Mouse (Mus musculus) midbrain, embryonic 15.5 days (tissue): Measurements from ENCODE around the gene Dpf2. TPM values are rescaled to one million over a fixed set of nuclear protein-coding genes. Genes with fewer than 3 reads are reported as not detected.
"Not testable (repeated sequence)": the region's sequence is repeated elsewhere in the genome, so short reads cannot be mapped to it uniquely, and the experiment has no call there.

ENCODE experiments used
- ATAC-seq: fragments of 200-750 bp; cut with Nextera tagmentation; replicated peaks from 2 replicates; pipeline ENCODE4 v1.8.0; 2017; ENCODE audit warnings: moderate TSS enrichment
- H3K27ac ChIP-seq: fragments of 300-500 bp; sonication (generic); 2 replicates; pipeline ENCODE4 v1.5.1; 2015; ENCODE audit warnings: mild to moderate bottlenecking, inconsistent platforms
- H3K27me3 ChIP-seq: fragments of 300-500 bp; sonication (generic); replicated peaks from 2 replicates; pipeline ENCODE4 v1.6.1; 2015; ENCODE audit warnings: inconsistent platforms
- H3K36me3 ChIP-seq: fragments of 300-500 bp; sonication (generic); replicated peaks from 2 replicates; pipeline ENCODE4 v1.6.1; 2015; ENCODE audit warnings: inconsistent platforms
- H3K4me1 ChIP-seq: fragments of 300-500 bp; sonication (generic); 2 replicates; pipeline ENCODE4 v1.6.1; 2015; ENCODE audit warnings: inconsistent platforms
- H3K4me2 ChIP-seq: fragments of 300-500 bp; sonication (generic); 2 replicates; pipeline ENCODE4 v1.6.1; 2015; ENCODE audit warnings: inconsistent platforms, mild to moderate bottlenecking, moderate library complexity
- H3K4me3 ChIP-seq: fragments of 300-500 bp; sonication (generic); 2 replicates; pipeline ENCODE4 v1.5.1; 2015; ENCODE audit warnings: mild to moderate bottlenecking, inconsistent platforms
- H3K9ac ChIP-seq: fragments of 300-500 bp; sonication (generic); 2 replicates; pipeline ENCODE4 v1.6.1; 2015; ENCODE audit warnings: mild to moderate bottlenecking, inconsistent platforms
- H3K9me3 ChIP-seq: fragments of 300-500 bp; sonication (generic); 2 replicates; pipeline ENCODE4 v1.6.1; 2016; ENCODE audit warnings: inconsistent platforms
- WGBS: fragments of 180-500 bp; shearing (Covaris S2); methylation state at CpG from one replicate; pipeline ENCODE4 v1.1.7; 2015; ENCODE audit warnings: mixed read lengths; 5-methylcytosine and 5-hydroxymethylcytosine counted together
- polyA plus RNA-seq: library from polyadenylated mRNA; unstranded; fragments of >200 nt; fragmentation: Nextera tagmentation; extraction: Ambion mirVana; gene quantifications from 2 replicates; pipeline ENCODE4 v1.2.1, GENCODE M21; 2015

Gene Dpf2
- polyA plus RNA-seq, 1 experiment from 2014 or later = 122 TPM

DNA sequence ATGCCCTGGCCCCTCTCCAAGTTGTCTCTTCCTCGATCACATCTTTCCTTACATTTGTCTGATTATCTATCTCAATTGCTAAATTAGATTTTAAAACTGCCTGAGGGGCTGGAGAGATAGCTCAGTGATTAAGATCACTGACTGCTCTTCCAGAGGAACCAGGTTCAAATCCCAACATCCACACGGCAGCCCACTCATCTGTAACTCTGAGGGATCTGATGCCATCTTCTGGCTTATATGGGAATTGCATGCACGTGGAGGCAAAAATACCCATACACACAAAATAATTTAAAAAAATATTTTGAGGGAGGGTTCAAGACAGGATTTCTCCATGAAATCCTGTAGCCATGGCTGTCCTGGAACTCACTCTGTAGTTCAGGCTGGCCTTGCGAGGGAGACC, 27.0 kb downstream of the Dpf2 start:
- Histone ChIP-seq H3K9ac (no peak overlapping the region), H3K4me1 (peaks cover 3% of the 10 kb centered on the region; the same call in 1 of the 2 replicates), H3K36me3 (no peaks in the 10 kb centered on the region), H3K27me3 (no peaks in the 10 kb centered on the region), H3K4me2 (no peak overlapping the region), H3K27ac (no peak overlapping the region), H3K4me3 (no peak overlapping the region), H3K9me3 (no peaks in the 10 kb centered on the region)
- WGBS = 60% methylated on average over 4 of the region's 4 CpGs
- ATAC-seq = no peak

DNA sequence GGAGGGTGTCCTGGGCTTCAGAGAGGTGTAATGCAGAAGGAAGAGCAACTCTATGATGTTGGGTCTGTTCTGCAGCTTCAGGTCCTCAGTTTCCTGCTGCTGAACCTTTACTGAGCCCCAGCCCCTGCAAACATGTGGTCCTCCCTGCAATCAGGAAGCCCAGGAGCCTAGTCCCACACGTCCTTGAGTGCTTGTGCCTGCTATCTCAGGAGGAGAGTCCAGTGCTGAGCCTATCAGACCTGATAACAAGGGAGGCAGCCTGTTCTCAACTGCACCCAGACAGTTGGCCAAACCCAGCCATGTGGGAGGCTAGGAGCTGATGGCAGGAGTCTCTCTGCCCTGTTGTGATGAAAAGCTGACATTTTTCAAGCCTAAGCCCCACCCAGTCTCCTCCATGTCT, 28.9 kb downstream of the Dpf2 start:
- ATAC-seq = no peak
- Histone ChIP-seq H3K36me3 (no peaks in the 10 kb centered on the region), H3K27me3 (no peaks in the 10 kb centered on the region), H3K9me3 (no peaks in the 10 kb centered on the region), H3K4me2 (no peak overlapping the region), H3K4me3 (no peak overlapping the region), H3K4me1 (peaks cover 3% of the 10 kb centered on the region; the same call in 1 of the 2 replicates), H3K9ac (no peak overlapping the region), H3K27ac (no peak overlapping the region)
- WGBS = 68% methylated on average over 1 of the region's 1 CpGs

DNA sequence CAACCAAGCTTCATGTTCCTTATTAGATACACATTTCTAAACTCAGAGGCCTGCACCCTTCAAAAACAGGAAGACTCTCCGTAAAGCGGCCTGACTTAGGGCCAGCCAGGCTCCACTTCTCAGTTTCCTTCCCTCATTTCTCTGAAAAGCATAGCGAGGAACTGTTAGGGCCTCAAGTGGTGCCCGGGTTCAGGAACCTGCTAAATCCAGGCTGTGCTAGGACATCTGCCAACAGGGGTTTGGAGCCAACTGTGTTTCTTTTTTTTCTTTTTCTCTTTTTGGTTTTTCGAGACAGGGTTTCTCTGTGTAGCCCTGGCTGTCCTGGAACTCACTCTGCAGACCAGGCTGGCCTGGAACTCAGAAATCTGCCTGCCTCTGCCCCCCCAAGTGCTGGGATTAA, 30.7 kb downstream of the Dpf2 start:
- not testable (repeated sequence) for H3K4me3 ChIP-seq, H3K4me1 ChIP-seq, ATAC-seq, H3K9me3 ChIP-seq, H3K27ac ChIP-seq, H3K9ac ChIP-seq, H3K4me2 ChIP-seq, H3K27me3 ChIP-seq, H3K36me3 ChIP-seq
- WGBS = 83% methylated on average over 5 of the region's 5 CpGs

- Histone ChIP-seq H3K9ac (no peak overlapping the region), H3K4me3 (no peak overlapping the region), H3K27ac (no peak overlapping the region), H3K9me3 (no peaks in the 10 kb centered on the region), H3K4me1 (no peaks in the 10 kb centered on the region), H3K36me3 (no peaks in the 10 kb centered on the region), H3K27me3 (no peaks in the 10 kb centered on the region), H3K4me2 (no peak overlapping the region)
- no peak for ATAC-seq
- 97% methylated on average over 6 of the region's 6 CpGs for WGBS
These were observed 31.7 kb downstream of the Dpf2 start for GRCm38 (mm10) chr19:5881155-5881554.

GRCm38 (mm10) chr19:5879735-5880134, 33.1 kb downstream of the Dpf2 start:
- H3K27me3 ChIP-seq = no peaks in the 10 kb centered on the region
- H3K27ac ChIP-seq = no peak overlapping the region
- H3K4me2 ChIP-seq = no peak overlapping the region
- no peaks in the 10 kb centered on the region for H3K36me3 ChIP-seq
- 90% methylated on average over 7 of the region's 7 CpGs for WGBS
- peaks cover 5% of the 10 kb centered on the region for H3K4me1 ChIP-seq
- no peak overlapping the region for H3K9ac ChIP-seq
- no peak overlapping the region for H3K4me3 ChIP-seq
- ATAC-seq = no peak
- no peaks in the 10 kb centered on the region for H3K9me3 ChIP-seq

DNA sequence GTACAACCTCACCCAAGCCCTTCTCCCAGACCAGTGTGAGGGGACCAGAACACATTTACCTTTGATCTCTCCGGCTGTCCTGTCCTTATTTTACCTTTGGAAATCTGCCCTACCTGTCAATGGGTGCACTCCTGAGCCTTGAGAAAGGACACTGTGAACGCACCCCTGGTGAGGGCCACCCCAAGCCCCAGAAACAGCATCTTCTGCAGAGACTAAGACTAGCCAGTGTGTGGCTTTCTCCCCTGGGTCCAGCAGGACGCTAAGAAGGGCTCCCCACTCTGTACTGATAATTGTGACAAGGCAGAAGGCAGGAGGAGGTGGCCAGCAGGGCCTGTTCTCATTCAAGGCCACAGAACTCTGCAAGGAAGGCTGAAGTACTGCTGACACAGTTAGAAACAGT, 33.9 kb downstream of the Dpf2 start:
- no peaks in the 10 kb centered on the region for H3K27me3 ChIP-seq
- H3K9ac ChIP-seq = no peak overlapping the region
- H3K27ac ChIP-seq = no peak overlapping the region
- H3K9me3 ChIP-seq = no peaks in the 10 kb centered on the region
- ATAC-seq = no peak
- peaks cover 14% of the 10 kb centered on the region for H3K4me1 ChIP-seq
- no peak overlapping the region for H3K4me3 ChIP-seq
- H3K4me2 ChIP-seq = no peak overlapping the region
- H3K36me3 ChIP-seq = no peaks in the 10 kb centered on the region
- 83% methylated on average over 3 of the region's 3 CpGs for WGBS

DNA sequence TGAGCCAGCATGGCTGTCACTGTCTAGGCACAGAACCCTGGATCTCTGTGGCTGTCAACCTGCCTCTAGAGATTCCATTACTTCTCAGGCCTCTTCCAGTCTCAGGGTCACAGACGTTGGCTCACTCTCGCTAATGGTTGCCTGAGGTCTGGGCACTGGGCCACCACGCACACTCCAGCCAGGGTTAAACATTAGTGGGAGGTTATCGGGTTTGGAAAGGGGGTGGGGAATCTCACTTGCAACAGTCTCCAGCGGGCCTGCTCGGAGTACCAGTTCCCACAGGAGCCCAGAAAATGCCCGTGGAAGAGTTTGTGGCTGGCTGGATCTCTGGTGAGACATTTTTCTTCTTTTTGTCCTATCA, 34.5 kb downstream of the Dpf2 start:
- H3K4me2 ChIP-seq = no peak overlapping the region
- no peak overlapping the region for H3K4me3 ChIP-seq
- ATAC-seq = no peak
- H3K9ac ChIP-seq = no peak overlapping the region
- peaks cover 17% of the 10 kb centered on the region for H3K4me1 ChIP-seq
- no peak overlapping the region for H3K27ac ChIP-seq
- H3K27me3 ChIP-seq = no peaks in the 10 kb centered on the region
- WGBS = 80% methylated on average over 7 of the region's 7 CpGs
- no peaks in the 10 kb centered on the region for H3K36me3 ChIP-seq
- H3K9me3 ChIP-seq = no peaks in the 10 kb centered on the region

- 45% methylated on average over 15 of the region's 15 CpGs for WGBS
- Histone ChIP-seq H3K36me3 (no peaks in the 10 kb centered on the region), H3K9ac (no peak within 1 kb of the TSS), H3K9me3 (no peaks in the 10 kb centered on the region), H3K4me1 (peaks cover 21% of the 10 kb centered on the region), H3K4me2 (no peak within 1 kb of the TSS), H3K27me3 (no peaks in the 10 kb centered on the region), H3K27ac (no peak within 1 kb of the TSS; the same call in 1 of the 2 replicates), H3K4me3 (no peak within 1 kb of the TSS)
- no peak for ATAC-seq
These were observed 35.0 kb downstream of the Dpf2 start, which contains the start of gene Slc25a45 for GRCm38 (mm10) chr19:5877618-5878361. Gene Slc25a45 (plus strand): TSS chr19:5877808.

DNA sequence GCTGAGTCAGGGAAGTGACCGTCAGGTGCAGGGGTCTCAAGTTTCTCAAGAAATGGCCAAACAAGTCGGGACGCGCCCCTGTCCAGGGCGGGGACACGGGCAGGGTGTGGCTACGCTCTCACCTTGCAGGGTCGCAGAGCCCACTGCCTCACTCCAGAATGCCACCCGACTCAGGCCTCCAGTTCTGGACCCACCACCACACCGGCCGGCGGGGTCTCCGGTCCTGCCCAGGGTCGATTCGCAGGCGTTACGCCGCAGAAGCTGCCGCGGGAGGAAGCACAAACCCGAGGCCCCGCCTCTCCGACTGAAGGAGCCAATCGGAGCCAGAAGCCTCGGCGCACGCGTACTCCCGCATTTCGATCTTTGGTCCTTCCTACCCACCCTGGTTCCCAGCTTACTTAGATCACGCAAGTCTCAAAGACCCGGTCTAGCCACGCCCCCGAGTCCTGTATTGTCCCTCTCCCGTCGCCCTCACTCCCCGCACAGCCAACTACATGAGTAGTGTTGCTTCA, 37.8 kb downstream of the Dpf2 start, which contains the start of gene Frmd8:
TSS of gene Frmd8 (minus strand) at position 306 of the 512 bp plus-strand sequence.
- peak; percentile 90 for ATAC-seq
- under 1% methylated on average over 37 of the region's 37 CpGs for WGBS
- H3K27ac ChIP-seq = peak within 1 kb of the TSS; percentile 72

GRCm38 (mm10) chr19:5874391-5874968, 38.3 kb downstream of the Dpf2 start:
- H3K9ac ChIP-seq = peak overlapping the region; percentile 90
- no peak; the same call in 1 of the 2 replicates for ATAC-seq
- H3K4me2 ChIP-seq = peak overlapping the region; percentile 94
- no peaks in the 10 kb centered on the region for H3K36me3 ChIP-seq
- no peaks in the 10 kb centered on the region for H3K9me3 ChIP-seq
- WGBS = 8% methylated on average over 13 of the region's 13 CpGs
- no peak overlapping the region for H3K27ac ChIP-seq
- H3K4me1 ChIP-seq = peaks cover 25% of the 10 kb centered on the region
- H3K4me3 ChIP-seq = peak overlapping the region; percentile 83
- H3K27me3 ChIP-seq = no peaks in the 10 kb centered on the region

More for the DNA sequence above, 37.8 kb downstream of the Dpf2 start, which contains the start of gene Frmd8:
- Histone ChIP-seq H3K9ac (peak within 1 kb of the TSS; percentile 90), H3K4me2 (peak within 1 kb of the TSS; percentile 94), H3K36me3 (no peaks in the 10 kb centered on the region), H3K27me3 (no peaks in the 10 kb centered on the region), H3K4me3 (peak within 1 kb of the TSS; percentile 83), H3K9me3 (no peaks in the 10 kb centered on the region), H3K4me1 (peaks cover 25% of the 10 kb centered on the region)

GRCm38 (mm10) chr19:5872931-5873556, 39.8 kb downstream of the Dpf2 start:
- Histone ChIP-seq H3K9ac (no peak overlapping the region), H3K27me3 (no peaks in the 10 kb centered on the region), H3K9me3 (no peaks in the 10 kb centered on the region), H3K4me2 (no peak overlapping the region), H3K4me3 (no peak overlapping the region), H3K36me3 (no peaks in the 10 kb centered on the region), H3K4me1 (peaks cover 25% of the 10 kb centered on the region), H3K27ac (no peak overlapping the region)
- 90% methylated on average over 19 of the region's 19 CpGs for WGBS
- no peak for ATAC-seq

DNA sequence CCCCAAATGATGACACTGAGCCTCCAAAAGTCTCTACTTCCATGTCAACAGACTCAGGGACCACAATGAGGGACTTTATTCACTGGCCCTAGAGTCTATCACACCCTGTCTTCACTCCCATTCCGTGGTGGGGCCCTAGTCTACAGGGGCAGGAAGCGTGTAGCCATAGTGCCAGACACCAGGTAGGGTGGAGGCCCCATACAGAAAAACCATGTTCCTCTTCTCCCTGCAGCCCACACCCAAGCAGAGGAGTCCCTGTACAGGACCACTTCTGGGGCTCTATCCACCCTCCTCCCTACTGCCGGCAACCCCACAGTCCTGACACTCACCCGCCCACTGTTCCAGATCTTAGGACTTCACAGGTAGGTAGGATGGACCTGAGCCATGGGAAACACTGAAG, 40.3 kb downstream of the Dpf2 start:
- Histone ChIP-seq H3K9ac (no peak overlapping the region), H3K36me3 (no peaks in the 10 kb centered on the region), H3K27ac (no peak overlapping the region), H3K4me3 (no peak overlapping the region), H3K9me3 (no peaks in the 10 kb centered on the region), H3K4me2 (no peak overlapping the region), H3K27me3 (no peaks in the 10 kb centered on the region), H3K4me1 (peaks cover 25% of the 10 kb centered on the region)
- WGBS = 94% methylated on average over 4 of the region's 4 CpGs
- ATAC-seq = no peak
